Mouse (Mus musculus): ENCODE measurements around the gene Mmp11.

Gene Mmp11

GRCm38 (mm10) chr10:75935680-75936541 is at the start of gene Mmp11:
Mmp11 (minus strand) TSS chr10:75936496.
- DNase-seq (ENCODE audit: low spot score) = peak; percentile 63

- DNase-seq (ENCODE audit: low spot score) = no peak
Observed at GRCm38 (mm10) chr10:75979432-75979831, 43.1 kb upstream of the Mmp11 start.

GRCm38 (mm10) chr10:75978835-75979157 is 42.5 kb upstream of the Mmp11 start:
- no peak for DNase-seq (ENCODE audit: low spot score)

- no peak for DNase-seq (ENCODE audit: low spot score)
Observed at GRCm38 (mm10) chr10:75978119-75978834, 42.0 kb upstream of the Mmp11 start.

- no peak for DNase-seq (ENCODE audit: low spot score)
Observed at GRCm38 (mm10) chr10:75975216-75975615, 38.9 kb upstream of the Mmp11 start.

- DNase-seq (ENCODE audit: low spot score) = no peak
Observed at GRCm38 (mm10) chr10:75973846-75974245, 37.5 kb upstream of the Mmp11 start.

GRCm38 (mm10) chr10:75954381-75954811 is 18.1 kb upstream of the Mmp11 start, which contains the start of gene Gm5134:
Gm5134 (plus strand) TSS chr10:75954514.
- DNase-seq (ENCODE audit: low spot score) = no peak

- DNase-seq (ENCODE audit: low spot score) = no peak
Observed at GRCm38 (mm10) chr10:75951424-75952050, 15.2 kb upstream of the Mmp11 start.

GRCm38 (mm10) chr10:75950791-75951210 is 14.5 kb upstream of the Mmp11 start:
- no peak for DNase-seq (ENCODE audit: low spot score)

GRCm38 (mm10) chr10:75949053-75950045 is 13.1 kb upstream of the Mmp11 start:
- no peak for DNase-seq (ENCODE audit: low spot score)

- DNase-seq (ENCODE audit: low spot score) = no peak
Observed at GRCm38 (mm10) chr10:75948079-75948478, 11.8 kb upstream of the Mmp11 start.

GRCm38 (mm10) chr10:75945896-75946295 is 9.6 kb upstream of the Mmp11 start:
- no peak for DNase-seq (ENCODE audit: low spot score)

- no peak for DNase-seq (ENCODE audit: low spot score)
Observed at GRCm38 (mm10) chr10:75945213-75945612, 8.9 kb upstream of the Mmp11 start.

GRCm38 (mm10) chr10:75944066-75944772 is 7.9 kb upstream of the Mmp11 start:
- no peak for DNase-seq (ENCODE audit: low spot score)

GRCm38 (mm10) chr10:75942736-75943477 is 6.6 kb upstream of the Mmp11 start, which contains the start of gene Vpreb3:
Vpreb3 (plus strand) TSS chr10:75943057.
- no peak for DNase-seq (ENCODE audit: low spot score)

GRCm38 (mm10) chr10:75941042-75941824 is 4.9 kb upstream of the Mmp11 start:
- no peak for DNase-seq (ENCODE audit: low spot score)

- DNase-seq (ENCODE audit: low spot score) = no peak
Observed at GRCm38 (mm10) chr10:75940520-75940919, 4.2 kb upstream of the Mmp11 start, which contains the start of gene Gm867. Gm867 (minus strand) TSS chr10:75940672.

- no peak for DNase-seq (ENCODE audit: low spot score)
Observed at GRCm38 (mm10) chr10:75939481-75940234, 3.4 kb upstream of the Mmp11 start.

Data from left cerebral cortex, adult 11 months (tissue).